Mouse (Mus musculus) A20 (cell line): Measurements from ENCODE around the gene Cic.

Experiments used
- DNase-seq: peaks from one replicate; pipeline ENCODE4 v3.0.0-alpha.2; 2011; ENCODE audit warnings: low read depth, low spot score

The Cic gene

DNA sequence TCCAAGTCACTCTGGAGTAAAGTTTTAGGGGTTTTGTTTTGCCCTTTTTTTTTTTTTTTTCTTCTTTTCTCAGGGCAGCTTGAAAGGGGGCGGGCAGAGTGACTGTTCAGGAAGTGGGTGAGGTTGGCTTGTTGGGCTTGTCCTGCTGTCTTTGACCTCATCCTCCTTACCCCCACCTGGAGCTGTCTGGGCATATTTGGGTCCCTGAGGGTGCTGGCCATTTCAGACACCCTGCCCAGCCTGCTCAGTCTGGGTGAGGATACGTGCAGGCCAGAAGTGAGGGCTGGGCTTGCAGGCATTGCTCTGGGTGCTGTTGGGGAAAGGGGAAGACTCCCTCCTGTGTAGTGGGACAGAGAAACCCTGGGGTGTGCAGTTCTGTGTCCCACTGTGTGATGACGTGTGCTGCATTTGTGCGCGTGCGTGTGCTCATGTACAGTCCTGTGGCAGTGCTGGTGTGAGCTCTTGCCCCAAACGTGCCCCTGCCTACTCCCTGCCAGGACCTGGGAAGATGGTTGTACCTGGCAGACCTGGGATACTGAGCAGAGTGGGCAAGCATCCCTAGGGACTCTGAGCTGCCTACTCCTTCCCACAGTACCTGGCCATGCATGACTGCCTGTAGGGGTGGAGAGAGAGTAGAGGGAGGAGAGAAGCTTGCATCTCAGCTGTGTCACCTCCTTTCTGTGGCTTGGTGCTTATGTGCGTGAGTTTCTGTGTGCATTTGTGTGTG is 2.2 kb downstream of the Cic start:
- DNase-seq: peak; percentile 72

GRCm38 (mm10) chr7:25270652-25271633 is 3.4 kb downstream of the Cic start:
- no peak for DNase-seq

- no peak for DNase-seq
Measured at GRCm38 (mm10) chr7:25271651-25272444, 4.3 kb downstream of the Cic start.

GRCm38 (mm10) chr7:25272445-25273258 is 5.1 kb downstream of the Cic start:
- DNase-seq: no peak

DNA sequence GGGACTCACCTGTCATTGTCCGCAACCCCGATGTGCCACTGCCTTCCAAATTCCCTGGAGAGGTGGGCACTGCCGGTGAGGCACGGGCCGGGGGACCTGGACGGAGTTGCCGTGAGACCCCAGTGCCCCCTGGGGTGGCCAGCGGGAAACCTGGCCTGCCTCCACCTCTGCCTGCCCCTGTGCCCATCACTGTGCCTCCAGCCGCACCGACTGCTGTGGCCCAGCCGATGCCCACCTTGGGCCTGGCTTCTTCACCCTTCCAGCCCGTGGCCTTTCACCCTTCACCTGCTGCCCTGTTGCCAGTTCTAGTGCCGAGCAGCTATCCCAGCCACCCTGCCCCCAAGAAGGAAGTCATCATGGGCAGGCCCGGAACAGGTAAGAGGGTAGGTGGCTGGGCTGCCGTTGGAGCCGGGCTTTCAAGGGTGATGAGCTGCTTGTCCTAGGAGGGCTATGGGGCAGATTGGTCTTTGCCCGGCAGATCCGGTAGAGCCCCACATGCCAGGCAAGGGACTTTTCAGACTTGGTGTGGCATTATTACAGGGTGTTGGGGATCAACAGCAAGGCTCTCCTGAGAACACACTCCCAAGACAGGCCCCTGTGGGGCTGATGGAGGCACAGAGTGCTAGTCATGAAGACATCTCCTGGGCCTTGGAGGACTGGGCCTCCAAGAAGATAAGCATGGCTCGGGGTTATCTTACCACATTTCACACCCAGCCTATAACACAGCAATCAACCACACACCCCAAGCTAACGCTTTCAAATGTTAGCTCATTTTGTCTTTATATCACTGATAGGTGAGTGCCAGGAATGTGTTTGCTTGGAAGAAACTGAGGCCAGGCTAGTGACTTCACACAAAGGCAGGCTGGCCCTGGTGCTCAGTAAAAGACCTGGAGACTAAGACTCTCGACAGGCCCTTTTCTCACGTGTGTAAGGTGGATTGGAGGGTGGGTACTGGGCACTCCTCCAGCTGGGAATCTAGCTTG is 6.0 kb downstream of the Cic start:
- DNase-seq: no peak

DNA sequence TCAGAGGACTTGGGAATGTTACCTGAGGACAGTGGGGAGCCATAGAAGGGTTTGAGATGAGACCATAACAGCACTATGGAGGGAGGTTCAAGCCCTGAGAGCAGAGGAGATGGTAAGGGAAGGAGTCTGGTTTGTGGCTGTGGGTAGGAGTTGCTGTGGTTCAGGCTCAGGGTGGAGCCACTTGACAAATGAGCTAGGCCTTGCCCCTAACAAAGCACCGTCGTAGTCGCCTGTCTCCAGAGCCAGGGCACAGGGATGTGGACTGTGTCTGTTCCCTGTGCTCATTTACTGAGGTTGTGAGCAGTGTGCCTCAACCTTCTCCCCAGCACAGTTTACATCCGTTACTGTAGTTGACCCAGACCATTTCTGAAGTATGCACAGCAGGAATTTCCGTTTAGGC is 7.1 kb downstream of the Cic start:
- DNase-seq: no peak

DNA sequence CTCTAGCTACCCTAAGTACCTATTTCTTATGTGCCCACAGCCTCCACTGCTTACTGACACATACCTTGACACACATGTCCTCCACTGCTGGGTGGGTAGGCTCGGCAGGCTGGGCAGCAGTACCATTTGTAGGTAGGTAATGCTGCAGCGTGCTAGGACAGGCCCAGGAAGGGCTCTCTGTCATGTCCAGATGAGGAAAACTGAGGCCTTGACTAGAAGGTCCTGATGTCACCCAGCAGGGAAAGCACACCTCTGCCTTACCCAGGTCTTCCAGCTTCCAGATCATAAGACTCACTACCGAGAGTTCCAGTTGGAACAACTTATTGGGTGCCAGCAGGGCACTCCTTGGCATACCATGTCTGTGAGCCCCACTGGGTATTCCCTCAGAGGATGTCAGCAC is 7.5 kb downstream of the Cic start:
- DNase-seq: no peak

- DNase-seq: no peak
Measured at GRCm38 (mm10) chr7:25275555-25276298, 8.2 kb downstream of the Cic start.

- no peak for DNase-seq
Measured at GRCm38 (mm10) chr7:25277405-25277804, 9.9 kb downstream of the Cic start.

DNA sequence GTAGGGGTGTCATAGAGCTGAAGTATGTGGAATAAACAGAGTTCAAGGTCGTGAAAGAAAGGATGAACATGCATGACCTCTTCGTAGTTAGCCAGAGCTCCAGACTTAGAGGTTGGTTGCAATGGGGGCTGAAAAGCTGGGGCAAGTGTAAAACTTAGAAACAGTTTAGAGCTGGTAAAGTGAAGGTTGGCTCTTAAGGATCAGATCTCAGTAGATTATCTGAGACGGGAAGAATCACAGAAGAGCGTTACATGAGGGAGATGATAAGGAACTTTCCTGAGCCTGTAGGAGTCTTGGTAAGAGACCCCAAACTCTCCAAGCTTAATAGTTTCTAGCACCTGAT is 10.5 kb downstream of the Cic start:
- DNase-seq: no peak

- DNase-seq: peak; percentile 99
Measured at GRCm38 (mm10) chr7:25278341-25279075, 11.0 kb downstream of the Cic start.

- DNase-seq: peak; percentile 76
Measured at GRCm38 (mm10) chr7:25279076-25279860, 11.8 kb downstream of the Cic start.

DNA sequence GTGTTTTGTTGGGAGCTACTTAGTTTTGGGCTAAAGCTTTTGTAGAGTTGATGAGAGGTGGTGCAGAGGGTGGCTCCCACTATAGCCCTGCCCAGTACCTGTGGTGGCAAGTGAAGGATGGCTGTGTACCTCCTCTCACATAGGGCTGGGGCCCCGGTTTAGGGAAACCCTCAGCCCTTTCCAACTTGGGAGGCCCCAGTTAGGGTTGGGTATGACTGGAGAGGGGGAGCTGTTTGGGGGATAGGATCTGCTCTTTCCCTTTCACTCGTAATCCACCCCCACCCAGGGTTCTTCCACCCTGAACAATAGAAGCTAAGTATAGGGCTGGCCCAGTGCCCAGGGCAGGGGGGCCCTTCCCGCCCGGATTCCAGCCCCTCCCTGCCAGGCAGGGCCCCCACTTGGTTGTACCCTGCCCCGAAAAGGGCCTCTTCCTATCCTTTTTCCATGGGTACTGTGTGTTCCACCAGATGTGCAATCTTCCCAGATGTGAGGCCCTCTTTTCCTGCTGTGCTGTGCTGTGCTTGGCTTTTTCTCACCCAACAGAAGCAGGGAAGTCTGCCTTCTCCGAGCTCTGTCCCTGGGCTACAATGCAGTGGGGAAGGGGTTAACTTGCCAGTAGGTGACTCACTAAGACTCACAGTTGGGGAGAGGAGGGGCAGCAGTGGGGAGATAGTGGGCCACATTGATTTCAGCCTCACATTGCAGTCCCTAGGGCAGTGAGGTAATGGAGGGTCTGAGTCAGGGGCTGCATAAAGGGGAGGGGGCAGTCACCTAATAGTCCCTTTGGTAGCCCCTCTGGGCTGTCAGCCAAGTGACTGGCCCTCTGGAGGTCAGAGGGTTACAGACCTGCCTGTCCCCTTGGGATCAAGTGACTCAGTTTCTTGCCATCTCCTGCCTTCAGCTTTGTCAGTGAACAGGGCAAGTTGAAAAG is 12.6 kb downstream of the Cic start:
- no peak for DNase-seq

DNA sequence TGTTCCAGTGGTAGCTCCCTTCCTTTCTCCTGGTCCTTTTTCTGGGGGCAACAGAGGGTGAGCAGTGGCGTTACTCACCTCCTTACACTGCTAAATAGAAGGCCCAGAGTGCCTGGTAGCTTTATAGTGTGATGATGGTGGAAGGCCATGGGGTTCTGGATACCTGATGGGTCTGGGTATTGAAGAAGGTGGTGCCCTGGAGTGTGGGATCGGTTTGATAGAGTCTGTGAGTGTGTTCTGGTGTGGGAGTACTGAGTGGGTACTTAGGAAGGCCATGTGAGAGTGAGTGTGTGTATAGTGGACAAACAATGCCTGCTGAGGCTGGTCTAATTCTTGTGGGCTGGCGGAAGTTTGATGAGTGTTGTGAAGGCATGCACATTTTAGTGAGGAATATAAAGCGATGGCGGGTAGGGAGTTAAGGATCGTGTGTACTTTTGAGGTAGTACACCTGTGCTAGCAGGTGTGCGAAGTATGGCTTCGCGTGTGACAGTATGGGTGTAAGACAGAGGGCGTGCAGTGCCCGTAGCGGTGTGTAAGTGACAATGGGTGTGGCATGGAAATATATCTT is 13.7 kb downstream of the Cic start:
- DNase-seq: no peak

DNA sequence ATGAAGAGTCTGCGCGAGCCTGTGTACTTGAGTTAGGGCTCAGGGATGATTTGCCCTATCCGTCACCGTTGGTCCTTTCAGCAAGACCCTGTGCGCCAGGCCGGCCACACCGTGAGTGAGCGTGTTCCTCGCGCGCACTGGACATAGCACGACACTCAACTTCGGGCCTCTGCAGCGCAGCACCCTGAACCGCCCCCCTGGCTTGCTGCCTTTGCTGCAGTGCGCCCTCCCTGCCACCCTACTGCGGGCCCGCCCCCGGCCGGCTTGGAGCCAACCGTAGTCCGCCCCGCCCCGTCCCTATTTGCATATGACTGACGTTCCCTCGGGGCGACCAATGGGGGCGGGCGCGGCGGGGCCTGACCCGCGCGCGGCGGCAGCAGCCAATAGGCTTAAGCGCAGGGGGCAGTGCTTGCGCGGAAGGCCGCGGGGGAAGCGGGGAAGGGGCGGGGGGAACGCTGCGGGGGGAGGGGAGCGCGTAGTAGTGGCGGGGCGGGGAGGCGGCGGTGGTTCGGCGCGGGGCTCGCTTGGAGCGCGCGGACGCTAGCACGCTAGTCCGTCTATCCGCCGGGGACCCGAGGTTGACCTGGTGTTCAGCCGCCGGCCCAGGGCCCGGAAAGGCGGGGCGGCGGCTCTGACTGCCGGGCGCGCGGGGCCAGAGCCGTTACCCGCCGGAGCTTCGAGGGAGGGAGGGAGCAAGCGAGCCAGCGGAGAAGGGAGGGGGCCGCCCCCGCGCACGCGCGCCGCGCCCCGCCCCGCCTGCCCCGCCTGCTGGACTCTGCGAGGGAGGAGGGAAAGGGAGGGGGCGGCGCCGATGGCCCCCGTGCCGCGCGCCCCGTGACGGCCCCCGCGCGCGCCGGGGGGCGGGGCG is 14.5 kb downstream of the Cic start:
- DNase-seq: peak; percentile 99
